Mouse (Mus musculus) heart, postnatal 10 days (tissue): ENCODE measurements around the gene Zfp616. TPM values are rescaled to one million over a fixed set of nuclear protein-coding genes. Genes with fewer than 3 reads are reported as not detected.

ENCODE experiments used
- DNase-seq, 2 experiments: peaks; one replicate each; pipeline ENCODE4 v3.0.0; 2021
- intact Hi-C: fragments of 180-260 bp; cut with DNase I; formaldehyde crosslinking; loops from one replicate; pipeline ENCODE4 v1.15.1; 2025
- total RNA-seq, 2 experiments: library from RNA; stranded (reverse); gene quantifications; 2 replicates each; pipeline ENCODE4 v1.2.3; 2021

Gene Zfp616
- not detected for total RNA-seq

DNA sequence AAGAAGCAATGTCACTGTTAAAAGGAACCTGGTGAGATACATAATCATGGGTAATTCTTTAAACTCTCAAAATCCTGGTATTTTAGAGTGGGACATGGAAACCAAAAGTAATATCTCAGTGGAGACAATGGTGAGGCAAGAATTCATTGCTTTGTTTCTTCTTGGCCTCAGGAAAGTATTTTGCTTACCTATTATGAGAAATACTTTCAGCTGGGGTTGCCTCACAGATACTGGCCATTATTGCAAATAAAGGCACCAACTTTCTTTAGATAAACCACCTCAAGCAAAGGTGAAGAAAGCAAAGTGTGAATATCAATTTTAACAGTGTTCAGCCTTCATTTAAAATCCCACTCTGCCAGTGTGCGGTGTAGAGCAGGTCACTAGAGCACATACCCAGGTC, at the start of gene Zfp616:
Gene Zfp616, plus strand, starts transcription at position 301 of the 400 bp plus-strand sequence.
- DNase-seq, result no peak
- intact Hi-C loops, result no loop called here

DNA sequence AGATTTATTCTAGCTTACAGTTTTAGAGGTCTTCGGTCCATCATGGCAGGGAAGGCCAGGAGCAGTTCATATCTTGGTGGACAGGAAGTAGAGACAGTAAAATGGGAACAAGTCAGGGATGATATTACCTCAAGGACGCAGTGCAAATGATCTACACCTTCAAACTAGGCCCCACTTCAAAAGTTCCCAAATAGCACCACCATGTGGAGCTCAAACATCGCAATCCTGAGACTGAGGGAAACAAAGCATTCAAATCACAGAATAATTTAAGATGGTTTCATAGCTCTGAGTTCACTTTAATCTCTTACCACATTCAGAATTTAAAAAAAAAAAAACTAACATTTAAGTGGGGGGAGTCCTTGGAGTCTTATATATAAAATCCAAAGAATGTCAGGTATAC, 18.4 kb upstream of the Zfp616 start:
- no peak for DNase-seq
- intact Hi-C loops, result no loop called here

- no peak for DNase-seq
- intact Hi-C loops, result no loop called here
Measured at GRCm38 (mm10) chr11:74056451-74056850, 13.3 kb upstream of the Zfp616 start, which contains the start of the genes Olfr139 and Olfr399. TSS of gene Olfr139 (minus strand) at chr11:74056551. TSS of gene Olfr399 (minus strand) at chr11:74056615.

DNA sequence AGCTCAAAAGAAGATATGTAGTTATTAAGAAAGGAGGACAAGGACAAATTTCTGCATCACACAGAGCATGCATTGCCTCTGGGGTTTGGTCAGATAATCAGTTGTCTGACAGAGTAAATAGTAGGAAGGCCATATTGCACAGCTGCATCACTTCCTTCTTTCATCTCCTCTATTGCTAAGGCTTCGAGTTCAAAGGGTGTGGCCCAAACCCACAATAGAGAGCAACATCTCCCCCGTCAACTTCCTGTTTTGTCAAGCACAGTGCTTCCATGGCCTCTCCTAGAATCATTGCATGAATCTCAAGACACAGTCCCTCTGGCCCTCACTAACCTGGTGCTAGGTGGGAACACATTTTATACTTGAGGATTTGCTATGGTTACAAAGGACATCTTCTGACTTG, 31.0 kb downstream of the Zfp616 start:
- DNase-seq, result no peak
- intact Hi-C loops, result no loop called here

DNA sequence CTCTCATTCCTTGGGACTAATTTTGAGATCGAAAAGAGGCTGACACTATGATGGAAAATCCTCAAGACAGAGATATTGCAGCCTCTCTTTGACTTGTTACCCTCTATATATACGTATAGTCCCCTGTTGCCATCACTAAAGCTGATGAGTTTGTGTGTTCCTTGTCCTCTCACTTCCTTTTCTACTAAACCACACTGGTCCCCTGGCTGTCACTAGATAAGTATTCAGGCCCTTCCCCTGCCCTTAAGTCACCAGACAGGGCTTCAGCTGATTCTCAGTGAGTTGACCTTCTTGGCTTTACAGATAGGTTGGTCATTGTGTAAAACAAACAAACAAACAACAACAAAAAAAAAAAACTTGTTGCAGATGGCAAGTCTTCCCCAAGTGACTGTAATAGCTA, 31.8 kb downstream of the Zfp616 start:
- DNase-seq, result no peak
- intact Hi-C loops, result no loop called here

GRCm38 (mm10) chr11:74105066-74105465, 35.3 kb downstream of the Zfp616 start:
- DNase-seq, result no peak
- intact Hi-C loops, result no loop called here

DNA sequence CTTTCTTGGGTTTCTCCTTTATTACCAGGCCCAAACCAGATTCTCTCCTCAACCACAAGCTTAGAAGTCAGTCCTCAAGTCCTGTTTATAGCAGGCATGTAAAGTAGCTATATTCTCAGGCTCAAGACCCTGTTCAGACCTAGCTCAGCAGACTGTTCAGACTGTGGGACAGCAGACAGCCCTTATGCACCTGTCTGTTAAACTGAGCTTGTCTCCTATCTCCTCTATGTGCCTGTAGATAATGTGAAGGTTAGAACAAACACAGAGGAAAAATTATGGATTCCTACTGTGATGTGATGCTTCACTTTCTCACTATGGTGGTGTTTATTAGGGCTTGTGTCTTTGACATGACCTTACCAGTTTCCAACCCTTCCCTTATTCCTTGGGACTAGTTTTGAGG, 43.7 kb downstream of the Zfp616 start, which contains the start of gene Olfr401:
Gene Olfr401, plus strand, starts transcription at position 301 of the 400 bp plus-strand sequence.
- intact Hi-C loops, result no loop called here
- DNase-seq, result no peak

Other genes with a start within 250 kb of the Zfp616 start
- gene Olfr393, start 218.5 kb upstream of the Zfp616 start, total RNA-seq, result not detected
- not detected for gene Olfr394, start 179.2 kb upstream of the Zfp616 start, total RNA-seq
- not detected for gene Olfr395, start 160.7 kb upstream of the Zfp616 start, total RNA-seq
- not detected for gene Olfr23, start 133.3 kb upstream of the Zfp616 start, total RNA-seq
- gene Olfr397, start 109.1 kb upstream of the Zfp616 start, total RNA-seq, result not detected
- not detected for gene Olfr398, start 79.5 kb upstream of the Zfp616 start, total RNA-seq
- not detected for gene Olfr139, start 13.4 kb upstream of the Zfp616 start, total RNA-seq
- gene Olfr399, start 13.3 kb upstream of the Zfp616 start, total RNA-seq, result not detected
- gene Olfr401, start 43.8 kb downstream of the Zfp616 start, total RNA-seq, result not detected
- not detected for gene Olfr402, start 83.6 kb downstream of the Zfp616 start, total RNA-seq
- gene Olfr403, start 116.3 kb downstream of the Zfp616 start, total RNA-seq, result not detected
- gene Olfr43, start 141.4 kb downstream of the Zfp616 start, total RNA-seq, result not detected
- not detected for gene Olfr406, start 189.9 kb downstream of the Zfp616 start, total RNA-seq
- not detected for gene Olfr59, start 213.8 kb downstream of the Zfp616 start, total RNA-seq